Mouse (Mus musculus) brain, adult 10 weeks (tissue): Measurements from ENCODE around the gene Fth1. TPM values are rescaled to one million over a fixed set of nuclear protein-coding genes. Genes with fewer than 3 reads are reported as not detected.

Experiments
- polyA plus RNA-seq: library from polyadenylated mRNA; stranded (reverse); fragments of 350-450 nt; fragmentation: Illumina TruSeq; extraction: RNeasy Lipid Tissue Mini Kit (QIAGEN cat#74804); gene quantifications from one replicate; pipeline ENCODE4 v1.2.3, GENCODE M21; 2015; ENCODE audit warnings: low read depth, low replicate concordance

Gene Fth1
- 5,812 TPM for polyA plus RNA-seq

GRCm38 (mm10) chr19:9980258-9980657 lies at the start of gene Fth1:
Gene Fth1, plus strand, starts transcription at chr19:9980598.

GRCm38 (mm10) chr19:10001206-10001969 lies 21.0 kb downstream of the Fth1 start, which contains the start of the genes Best1 and Rab3il1:
Gene Best1, minus strand, starts transcription at chr19:10001633.
Gene Rab3il1, plus strand, starts transcription at chr19:10001669.

Other genes with a start within 250 kb of the Fth1 start
- not detected for gene Scgb2a2, start 133.0 kb upstream of the Fth1 start, polyA plus RNA-seq
- gene Incenp, start 81.0 kb upstream of the Fth1 start, polyA plus RNA-seq, result 20.7 TPM
- 2.2 TPM for gene Best1, start 21.0 kb downstream of the Fth1 start, polyA plus RNA-seq
- 11.3 TPM for gene Rab3il1, start 21.1 kb downstream of the Fth1 start, polyA plus RNA-seq
- gene Fads3, start 61.0 kb downstream of the Fth1 start, polyA plus RNA-seq, result 24.2 TPM
- 125 TPM for gene Fads2, start 121.1 kb downstream of the Fth1 start, polyA plus RNA-seq
- 168 TPM for gene Fads1, start 202.3 kb downstream of the Fth1 start, polyA plus RNA-seq
- gene Tmem258, start 223.4 kb downstream of the Fth1 start, polyA plus RNA-seq, result 106 TPM
- gene Fen1, start 223.6 kb downstream of the Fth1 start, polyA plus RNA-seq, result 12.3 TPM